Mouse (Mus musculus) CH12.LX (cell line): ENCODE measurements at regions not wholly inside any gene's neighbourhood (a gene's known extent, or its start where the extent isn't known, plus 50 kb on each side); places are given as distances from the start of the nearest gene placed in this dataset.

Experiments
- DNase-seq: peaks from one replicate; pipeline ENCODE4 v3.0.0-alpha.2; 2013; ENCODE audit errors: extremely low read depth
- H3K27ac ChIP-seq: 2 replicates; pipeline ENCODE4 v1.5.1; 2012; ENCODE audit warnings: low read depth, mild to moderate bottlenecking, control low read depth, moderate library complexity; ENCODE audit not compliant: insufficient read depth
- H3K27me3 ChIP-seq: replicated peaks from 2 replicates; pipeline ENCODE3; 2012; ENCODE audit warnings: inconsistent platforms
- H3K36me3 ChIP-seq, 2 experiments: replicated peaks in 1 of 2; 2 replicates each; pipeline versions ENCODE3 to v1.6.1; 2012; ENCODE audit warnings: inconsistent platforms in 1 of 2, low read length in 1 of 2, mild to moderate bottlenecking in 1 of 2, mixed read lengths in 1 of 2, moderate library complexity in 1 of 2; ENCODE audit not compliant: control insufficient read depth in 1 of 2, insufficient read depth in 1 of 2
- H3K4me1 ChIP-seq, 2 experiments: 2 replicates each; pipeline ENCODE4 v1.6.1; 2012; ENCODE audit warnings: inconsistent platforms in 1 of 2, moderate library complexity in 1 of 2; ENCODE audit not compliant: insufficient read depth in 2 of 2, control insufficient read depth in 1 of 2
- H3K4me2 ChIP-seq: 2 replicates; pipeline ENCODE4 v1.6.1; 2012; ENCODE audit warnings: low read depth, mild to moderate bottlenecking, control low read depth; ENCODE audit not compliant: poor library complexity, insufficient read depth, severe bottlenecking
- H3K4me3 ChIP-seq, 3 experiments: fragments of 150-350 bp in 1 of 3; sonication (generic) in 1 of 3; replicated peaks in 1 of 3; 2 replicates each; pipeline versions ENCODE3 to v1.5.1; 2011 to 2012; ENCODE audit warnings: low read depth in 2 of 3, low read length in 2 of 3, mild to moderate bottlenecking in 2 of 3, moderate library complexity in 2 of 3, control low read depth in 1 of 3, improper control_type of control experiment in 1 of 3, inconsistent platforms in 1 of 3, mixed read lengths in 1 of 3; ENCODE audit not compliant: poor library complexity in 1 of 3
- H3K79me2 ChIP-seq: replicated peaks from 2 replicates; pipeline ENCODE4 v1.6.1; 2012; ENCODE audit warnings: mild to moderate bottlenecking, moderate library complexity; ENCODE audit not compliant: control insufficient read depth, poor library complexity, insufficient read depth, severe bottlenecking; ENCODE audit errors: extremely low read depth
- H3K9ac ChIP-seq: 2 replicates; pipeline ENCODE4 v1.6.1; 2012; ENCODE audit warnings: low read depth, mild to moderate bottlenecking, control low read depth, moderate library complexity; ENCODE audit not compliant: insufficient read depth
- H3K9me3 ChIP-seq: replicated peaks from 2 replicates; pipeline ENCODE3; 2012; ENCODE audit warnings: low read length, inconsistent platforms, mixed read lengths
- EP300 ChIP-seq: IDR thresholded peaks from 2 replicates; pipeline ENCODE4 v1.6.1; 2011; ENCODE audit warnings: low read length, improper control_type of control experiment
- ETS1 ChIP-seq: conservative IDR thresholded peaks from 2 replicates; pipeline ENCODE4 v1.6.1; 2012; ENCODE audit warnings: low read depth, mild to moderate bottlenecking, inconsistent platforms, low read length, improper control_type of control experiment, moderate library complexity
- HCFC1 ChIP-seq: IDR thresholded peaks from 2 replicates; pipeline ENCODE4 v1.6.1; 2012; ENCODE audit warnings: low read depth, mild to moderate bottlenecking, inconsistent platforms, low read length, improper control_type of control experiment
- IRF4 ChIP-seq: IDR thresholded peaks from 2 replicates; pipeline ENCODE4 v1.6.1; 2014; ENCODE audit warnings: low read depth, mild to moderate bottlenecking, inconsistent platforms, low read length, improper control_type of control experiment
- MAFK ChIP-seq: IDR thresholded peaks from 2 replicates; pipeline ENCODE4 v1.6.1; 2011; ENCODE audit warnings: low read length, improper control_type of control experiment; ENCODE audit not compliant: insufficient replicate concordance
- MAX ChIP-seq: IDR thresholded peaks from 2 replicates; pipeline ENCODE4 v1.6.1; 2011; ENCODE audit warnings: low read length, improper control_type of control experiment
- MEF2A ChIP-seq: IDR thresholded peaks from 2 replicates; pipeline ENCODE4 v1.6.1; 2014; ENCODE audit warnings: low read depth, mild to moderate bottlenecking, inconsistent platforms, low read length, improper control_type of control experiment, borderline replicate concordance
- MYC ChIP-seq: IDR thresholded peaks from 2 replicates; pipeline ENCODE4 v1.6.1; 2011; ENCODE audit warnings: low read depth, mild to moderate bottlenecking, improper control_type of control experiment, low read length
- NELFE ChIP-seq: IDR thresholded peaks from 2 replicates; pipeline ENCODE4 v1.6.1; 2011; ENCODE audit warnings: low read depth, low read length, improper control_type of control experiment
- POLR2AphosphoS2 ChIP-seq: IDR thresholded peaks from 2 replicates; pipeline ENCODE4 v1.6.1; 2011; ENCODE audit warnings: low read depth, low read length, improper control_type of control experiment
- RCOR1 ChIP-seq: conservative IDR thresholded peaks from 2 replicates; pipeline ENCODE4 v1.6.1; 2012; ENCODE audit warnings: low read depth, mild to moderate bottlenecking, inconsistent platforms, low read length, improper control_type of control experiment
- TCF12 ChIP-seq: IDR thresholded peaks from 2 replicates; pipeline ENCODE4 v1.6.1; 2014; ENCODE audit warnings: low read depth, mild to moderate bottlenecking, inconsistent platforms, low read length, improper control_type of control experiment
- UBTF ChIP-seq: IDR thresholded peaks from 2 replicates; pipeline ENCODE4 v1.6.1; 2012; ENCODE audit warnings: low read depth, mild to moderate bottlenecking, inconsistent platforms, low read length, improper control_type of control experiment, moderate library complexity
- dilution Hi-C: fragments of 300-500 bp; cut with MboI; formaldehyde crosslinking; loops from 2 replicates; pipeline ENCODE4 v1.14.3; 2020; ENCODE audit warnings: low sequenced_read_pairs; ENCODE audit not compliant: extremely low pct_unique_long_range_greater_than_20kb, extremely low pct_ligation_motif_present
- in situ Hi-C: fragments of 300-500 bp; cut with MboI; formaldehyde crosslinking; loops from 3 replicates; pipeline ENCODE4 v1.14.3; 2019; ENCODE audit warnings: low sequenced_read_pairs, low pct_ligation_motif_present, low pct_unique_long_range_greater_than_20kb, mixed read lengths

DNA sequence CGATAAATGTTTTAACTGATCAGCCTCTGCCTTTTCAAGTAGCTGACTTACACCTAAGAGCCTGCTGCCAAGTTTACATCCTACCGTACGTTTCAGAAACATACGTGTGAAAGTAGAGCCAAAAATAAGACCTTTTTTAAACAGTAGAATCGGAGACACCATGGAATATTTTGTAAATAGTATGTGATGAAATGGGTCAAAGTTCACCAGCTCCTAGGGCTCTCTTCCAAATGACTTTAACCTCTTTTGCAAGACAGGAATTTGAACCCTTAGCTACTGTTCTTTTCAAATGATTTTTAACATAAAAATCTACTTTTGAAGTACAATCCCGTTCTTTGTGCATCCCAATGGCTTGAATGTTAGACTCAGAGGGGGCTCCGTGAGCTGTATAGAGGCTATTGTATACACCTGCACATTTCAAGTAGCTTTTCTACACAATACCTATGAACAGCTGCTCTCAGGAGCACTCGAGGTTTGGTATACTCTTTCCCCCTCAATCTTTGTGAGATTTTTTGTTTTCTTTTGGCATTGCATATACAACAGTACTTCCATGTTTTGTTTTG is 155.9 kb upstream of the Plcz1 start:
- DNase-seq = no peak
- TF ChIP-seq MAX = no peak
- TF ChIP-seq POLR2AphosphoS2 = no peak
- TF ChIP-seq NELFE = no peak
- TF ChIP-seq TCF12 = no peak
- no peak for TF ChIP-seq HCFC1
- TF ChIP-seq IRF4 = no peak
- no peak for TF ChIP-seq MYC
- no peak for TF ChIP-seq MAFK
- TF ChIP-seq EP300 = no peak
- no peak for TF ChIP-seq ETS1

DNA sequence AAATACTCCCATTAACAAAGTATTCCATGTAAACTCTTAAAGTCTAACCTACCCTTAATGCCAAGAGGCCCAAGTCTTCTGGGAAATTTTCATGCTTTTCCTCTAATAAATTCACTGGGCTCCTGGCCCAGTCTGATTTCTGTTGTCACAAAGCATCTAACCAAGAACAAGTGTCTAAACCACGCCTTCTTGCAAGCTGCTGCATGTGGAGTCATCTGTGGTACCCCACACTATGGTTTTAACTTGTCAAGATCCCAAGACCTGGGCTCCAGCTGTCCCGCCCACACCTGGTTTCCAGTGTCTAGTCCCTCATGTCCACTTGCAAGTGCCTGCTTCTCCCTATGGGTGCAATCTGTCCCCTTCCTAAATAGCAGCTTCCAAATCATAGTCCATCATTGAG is 153.0 kb upstream of the Plcz1 start:
- Histone ChIP-seq H3K4me3 (no peak overlapping the region), H3K9ac (no peak overlapping the region), H3K9me3 (peaks cover 77% of the 10 kb centered on the region), H3K27ac (no peak overlapping the region), H3K4me1 (no peaks in the 10 kb centered on the region), H3K79me2 (no peaks in the 10 kb centered on the region), H3K27me3 (no peaks in the 10 kb centered on the region), H3K4me2 (no peak overlapping the region), H3K36me3 (no peaks in the 10 kb centered on the region)
- no peak for DNase-seq
- TF ChIP-seq RCOR1 (no peak), HCFC1 (no peak), UBTF (no peak), MEF2A (no peak)
- in situ Hi-C loops (no loop called here), dilution Hi-C loops (no loop called here)

More for the DNA sequence above, 155.9 kb upstream of the Plcz1 start:
- Histone ChIP-seq H3K79me2 (no peaks in the 10 kb centered on the region), H3K4me3 (no peak overlapping the region), H3K9ac (no peak overlapping the region), H3K4me1 (no peaks in the 10 kb centered on the region), H3K36me3 (no peaks in the 10 kb centered on the region), H3K27ac (no peak overlapping the region), H3K9me3 (peaks cover 80% of the 10 kb centered on the region), H3K4me2 (no peak overlapping the region), H3K27me3 (no peaks in the 10 kb centered on the region)
- dilution Hi-C loops = no loop called here
- in situ Hi-C loops = no loop called here
